Mouse (Mus musculus): ENCODE measurements around the gene Rpl22.

Rpl22 gene

GRCm38 (mm10) chr4:152325574-152326411, at the start of gene Rpl22:
Gene Rpl22 (plus strand): TSS chr4:152325742.
- DNase-seq (ENCODE audit: low spot score) = peak; percentile 96

DNA sequence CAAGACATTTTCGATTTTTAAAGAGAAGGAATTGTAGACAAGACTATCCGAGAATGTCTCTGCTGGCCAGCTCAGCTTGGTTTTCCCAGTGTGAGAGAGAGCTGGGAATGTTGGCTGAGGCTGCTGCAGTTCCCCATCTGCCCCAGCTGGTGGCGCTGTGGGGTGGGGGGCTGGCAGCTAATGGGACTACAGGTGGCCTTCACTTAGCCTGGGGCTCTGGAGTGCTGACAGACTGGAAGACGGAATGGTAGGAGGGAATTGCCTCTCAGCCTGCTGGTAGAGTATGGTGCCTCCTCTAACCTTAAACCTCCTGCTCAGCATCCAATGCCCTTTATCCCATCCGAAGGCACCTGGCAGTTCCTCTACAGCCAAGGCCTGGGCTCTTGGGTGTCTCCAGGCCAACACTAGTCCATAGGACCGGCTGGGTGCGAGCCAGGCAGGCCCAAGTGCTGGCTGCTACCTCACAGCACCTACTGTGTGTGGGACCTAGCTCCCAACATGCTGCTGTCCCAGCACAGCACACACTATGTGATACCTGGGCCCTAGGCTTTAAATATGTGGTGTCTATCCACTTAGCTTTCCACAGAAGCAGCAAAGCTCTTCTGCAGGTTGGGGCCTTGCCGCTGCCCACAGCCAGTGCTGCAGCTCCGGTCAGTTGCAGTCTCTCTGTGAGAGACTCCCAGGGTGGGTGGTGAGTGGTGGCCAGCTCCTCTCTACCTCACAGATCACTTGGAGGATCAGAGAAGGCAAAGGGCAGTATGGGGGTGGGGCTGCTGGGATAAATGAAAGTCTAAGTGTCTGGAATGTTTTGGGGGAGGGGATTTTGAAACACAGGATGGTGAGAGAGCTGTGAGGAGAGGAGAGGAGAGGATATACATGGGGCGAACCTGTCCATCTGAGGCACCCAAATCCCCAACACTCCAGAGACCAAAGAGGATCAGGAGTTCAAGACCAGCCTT, 48.9 kb upstream of the Rpl22 start:
- DNase-seq (ENCODE audit: low spot score) = peak; percentile 73

- DNase-seq (ENCODE audit: low spot score) = no peak
These were observed 47.6 kb upstream of the Rpl22 start for GRCm38 (mm10) chr4:152277916-152278315.

DNA sequence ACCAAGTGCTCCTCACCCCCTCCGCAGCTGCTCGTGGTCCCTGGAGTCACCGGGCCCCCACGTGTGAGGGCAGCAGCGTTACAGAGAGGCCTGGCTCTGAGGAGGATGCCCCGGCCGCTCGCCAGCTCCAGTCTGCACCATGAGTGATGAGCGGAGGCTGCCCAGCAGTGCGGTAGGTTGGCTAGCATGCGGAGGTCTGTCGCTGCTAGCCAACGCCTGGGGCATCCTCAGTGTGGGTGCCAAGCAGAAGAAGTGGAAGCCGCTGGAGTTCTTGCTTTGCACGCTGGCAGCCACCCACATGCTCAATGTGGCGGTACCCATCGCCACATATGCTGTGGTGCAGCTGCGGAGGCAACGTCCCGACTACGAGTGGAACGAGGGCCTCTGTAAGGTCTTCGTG, 46.6 kb upstream of the Rpl22 start:
- DNase-seq (ENCODE audit: low spot score) = no peak

GRCm38 (mm10) chr4:152281601-152282000, 43.9 kb upstream of the Rpl22 start:
- no peak for DNase-seq (ENCODE audit: low spot score)

DNA sequence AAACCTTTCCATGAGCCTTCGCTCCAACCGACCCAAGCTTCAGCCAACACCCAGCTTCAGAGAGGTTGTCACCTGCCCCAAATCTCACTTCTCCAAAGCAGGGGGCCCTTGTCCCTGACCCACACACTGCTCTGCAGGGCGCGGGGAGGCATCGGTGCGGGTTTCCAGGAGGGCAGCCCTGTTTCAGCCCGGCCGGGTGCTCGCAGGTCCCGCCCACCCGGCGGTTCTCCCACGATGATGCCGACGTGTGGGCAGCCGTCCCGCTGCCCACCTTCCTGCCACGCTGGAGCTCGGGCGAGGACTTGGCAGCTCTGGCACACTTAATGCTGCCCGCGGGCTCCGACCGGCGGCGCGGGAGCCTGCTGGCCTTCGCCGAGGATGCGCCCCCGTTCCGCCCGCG, 42.8 kb upstream of the Rpl22 start:
- no peak for DNase-seq (ENCODE audit: low spot score)

DNA sequence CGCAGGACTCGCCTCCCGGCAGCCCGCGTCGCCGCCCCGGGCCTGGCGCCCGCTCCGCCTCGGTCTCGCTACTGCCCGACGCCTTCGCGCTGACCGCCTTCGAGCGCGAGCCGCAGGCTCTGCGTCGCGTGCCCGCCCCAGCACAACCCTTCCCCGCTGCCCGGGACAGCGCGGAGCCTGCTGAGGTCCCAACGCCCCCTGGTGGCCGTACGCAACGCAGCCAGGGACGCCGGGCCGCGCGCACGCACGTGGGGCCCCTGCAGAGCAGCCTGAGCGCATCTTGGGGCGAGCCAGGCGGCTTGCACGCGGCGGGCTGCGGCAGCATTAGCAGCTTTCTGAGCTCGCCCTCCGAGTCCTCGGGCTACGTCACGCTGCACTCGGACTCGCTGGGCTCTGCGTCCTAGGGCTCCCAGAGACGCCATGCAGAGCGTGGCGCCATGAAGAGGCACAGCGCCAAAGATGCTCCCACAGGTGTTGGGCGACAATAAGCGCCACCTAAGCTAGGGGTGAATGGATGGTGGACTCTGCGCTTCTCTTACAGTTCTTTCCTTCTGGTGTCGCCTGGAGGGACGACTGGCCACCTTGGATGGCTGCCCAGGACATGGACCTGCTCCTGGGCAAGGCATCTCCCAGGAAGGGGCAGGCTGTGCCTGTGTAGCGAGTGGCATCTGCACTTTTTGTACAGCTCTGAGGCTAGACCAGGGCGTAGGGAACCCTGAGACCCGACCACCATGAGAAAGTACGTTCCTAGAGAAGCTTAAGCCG, 42.2 kb upstream of the Rpl22 start:
- DNase-seq (ENCODE audit: low spot score) = peak; percentile 73

DNA sequence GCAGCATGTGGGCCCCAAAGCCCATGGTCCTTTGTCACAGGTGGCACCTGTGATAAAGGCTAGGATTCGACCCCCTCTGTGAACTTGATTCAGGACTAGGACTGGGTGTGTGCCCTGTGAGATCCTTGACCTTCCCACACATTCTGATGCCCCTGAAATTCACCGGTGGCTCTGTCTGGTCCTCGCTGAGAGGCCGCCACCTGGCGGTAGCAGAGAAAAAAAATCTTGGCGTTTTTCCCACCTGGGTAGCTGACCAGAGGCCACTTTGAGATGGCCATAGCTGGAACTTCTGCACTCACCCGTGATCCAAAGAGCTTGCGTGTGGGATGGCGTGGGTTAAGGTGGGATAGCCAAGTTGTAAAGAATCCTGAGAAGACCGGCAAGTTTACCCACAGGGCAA, 40.0 kb upstream of the Rpl22 start:
- no peak for DNase-seq (ENCODE audit: low spot score)

- DNase-seq (ENCODE audit: low spot score) = no peak
These were observed 39.4 kb upstream of the Rpl22 start for GRCm38 (mm10) chr4:152286183-152286582.

DNA sequence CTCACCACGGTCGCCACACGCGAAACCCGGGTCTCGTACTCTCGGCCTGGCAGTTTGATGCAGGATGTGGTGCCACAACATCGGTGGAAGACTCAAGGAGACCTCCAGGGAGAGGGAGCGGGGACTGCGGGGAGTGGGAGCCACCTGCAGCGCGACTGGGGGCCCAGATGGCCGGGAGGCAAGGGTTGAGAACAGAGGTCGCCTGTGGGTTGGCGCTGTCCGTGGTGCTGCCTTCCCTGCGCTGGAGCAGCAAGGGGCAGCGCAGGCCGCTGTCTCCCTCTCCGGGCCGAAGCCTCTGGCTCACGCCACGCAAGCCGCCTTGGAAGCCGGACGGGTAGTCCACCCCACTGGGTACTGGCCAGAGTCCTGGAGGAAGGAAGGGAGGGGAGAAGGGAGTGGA, 38.7 kb upstream of the Rpl22 start:
- DNase-seq (ENCODE audit: low spot score) = peak; percentile 48

DNA sequence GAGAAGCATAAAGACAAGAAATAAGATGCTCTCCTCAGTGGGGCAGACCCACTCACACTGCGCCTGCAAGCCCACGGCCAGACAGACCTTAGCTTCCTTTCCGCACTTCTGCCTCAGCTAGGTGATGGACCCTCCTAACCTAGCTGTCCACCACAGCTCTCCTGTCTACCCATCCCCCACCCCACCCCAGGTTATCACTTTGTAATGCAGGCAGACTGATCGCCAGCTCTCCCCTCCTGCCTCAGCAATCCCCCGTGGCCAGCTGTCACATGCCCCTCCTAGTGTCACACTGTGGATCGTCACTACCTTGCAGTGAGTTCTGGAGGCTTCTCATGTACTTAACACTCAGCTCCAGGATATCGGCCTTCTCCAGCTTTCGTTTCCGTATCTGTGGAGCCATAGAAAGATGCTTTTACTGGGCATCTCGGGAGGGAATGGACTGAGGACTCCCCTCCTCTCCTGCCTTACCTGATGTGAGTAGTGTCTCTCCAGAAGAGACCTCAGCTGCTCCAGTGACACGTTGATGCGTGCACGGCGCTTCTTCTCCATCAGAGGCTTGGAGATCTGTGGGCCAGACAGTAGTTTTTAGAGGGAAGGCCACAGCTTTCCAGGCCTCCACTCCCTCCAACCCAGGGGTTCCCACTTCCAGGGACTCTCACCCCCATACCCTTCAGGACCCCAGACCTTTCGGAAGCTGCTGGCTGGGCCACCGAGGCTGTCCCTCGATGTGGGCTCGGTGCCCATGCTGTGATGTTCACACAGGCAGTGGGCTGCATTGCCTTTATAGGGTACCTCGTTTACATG, 38.0 kb upstream of the Rpl22 start:
- no peak for DNase-seq (ENCODE audit: low spot score)

DNA sequence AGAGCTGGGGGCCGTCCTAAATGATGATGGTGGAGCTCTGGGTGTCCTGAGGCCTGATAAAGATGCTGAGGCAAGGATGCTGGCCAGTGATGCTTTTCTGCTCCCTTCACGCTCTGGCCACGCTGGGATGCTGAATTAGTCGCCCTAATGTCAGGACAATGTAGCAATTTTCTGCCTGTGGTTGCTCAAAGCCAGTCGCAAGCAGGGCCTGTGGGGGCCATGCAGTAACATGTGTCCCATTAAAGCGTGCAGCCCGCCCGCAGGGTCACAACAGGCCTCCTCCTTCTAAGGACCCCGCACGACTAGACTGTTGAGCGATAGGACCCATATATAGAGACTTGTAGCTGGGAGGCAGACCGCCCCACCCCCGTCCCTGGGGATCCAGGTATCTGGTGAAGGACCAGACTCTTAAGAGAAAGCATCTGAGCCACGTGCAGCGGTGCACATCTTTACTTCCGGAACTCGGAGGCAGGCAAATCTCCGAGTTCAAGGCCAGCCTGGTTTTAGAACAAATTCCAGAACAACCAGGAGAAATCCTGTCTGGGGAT, 37.1 kb upstream of the Rpl22 start:
- DNase-seq (ENCODE audit: low spot score) = no peak

DNA sequence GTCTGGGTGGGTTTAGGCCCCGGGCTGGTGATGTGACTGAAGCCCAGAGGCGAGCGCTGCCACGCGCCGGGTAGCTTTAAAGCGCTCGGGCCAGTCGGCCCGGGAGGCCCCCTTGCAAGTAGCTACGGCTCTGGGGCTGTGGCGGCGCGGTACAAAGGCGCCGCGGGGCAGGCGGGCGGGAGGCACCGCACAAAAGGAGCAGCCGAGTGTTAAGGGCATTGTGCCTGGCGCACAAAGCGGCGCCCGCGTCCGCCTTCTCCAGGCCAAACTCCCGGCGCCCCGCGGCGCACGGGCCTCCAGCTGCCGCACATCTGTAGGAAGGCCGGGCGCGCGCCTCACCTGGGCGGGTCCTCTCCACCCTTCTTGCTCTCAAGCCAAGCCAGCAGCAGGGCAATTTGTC, 35.2 kb upstream of the Rpl22 start:
- DNase-seq (ENCODE audit: low spot score) = no peak

GRCm38 (mm10) chr4:152290991-152291390, 34.6 kb upstream of the Rpl22 start:
- no peak for DNase-seq (ENCODE audit: low spot score)

GRCm38 (mm10) chr4:152291562-152291961, 34.0 kb upstream of the Rpl22 start, which contains the start of gene Hes3:
Gene Hes3 (minus strand): TSS chr4:152291662.
- no peak for DNase-seq (ENCODE audit: low spot score)

DNA sequence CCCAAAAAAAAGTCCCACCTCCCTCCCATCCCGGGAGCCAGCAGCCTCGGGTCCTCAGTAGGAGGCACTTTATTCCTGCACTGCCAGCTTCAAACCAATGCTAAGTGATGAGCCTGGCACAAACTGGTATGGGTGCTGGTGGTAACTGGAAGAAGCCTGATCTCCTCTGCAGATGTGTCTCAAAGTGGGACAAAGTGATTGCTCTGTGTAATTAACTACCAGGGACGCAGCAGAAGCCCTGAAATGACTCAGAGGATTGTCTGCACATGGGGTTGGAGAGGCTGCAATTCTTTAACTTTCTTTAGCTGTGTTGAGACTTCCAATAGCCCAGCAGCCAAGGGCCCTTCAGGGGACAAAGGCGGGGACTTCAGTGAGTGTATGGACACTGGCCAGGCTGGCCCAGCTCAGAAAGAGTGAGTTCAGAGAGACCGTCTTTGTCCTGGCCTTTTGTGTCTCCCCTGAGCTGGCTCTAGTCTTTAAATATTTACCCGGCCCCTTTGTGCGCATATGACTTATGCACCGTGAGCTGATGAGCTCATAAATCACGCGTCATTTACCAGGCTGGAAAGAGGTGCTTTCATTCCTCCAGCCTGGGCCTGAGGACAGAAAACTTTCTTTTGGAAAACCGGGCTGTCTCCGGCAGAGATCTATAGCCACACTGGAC, 33.3 kb upstream of the Rpl22 start:
- DNase-seq (ENCODE audit: low spot score) = no peak

GRCm38 (mm10) chr4:152294188-152294929, 31.2 kb upstream of the Rpl22 start:
- DNase-seq (ENCODE audit: low spot score) = no peak

DNA sequence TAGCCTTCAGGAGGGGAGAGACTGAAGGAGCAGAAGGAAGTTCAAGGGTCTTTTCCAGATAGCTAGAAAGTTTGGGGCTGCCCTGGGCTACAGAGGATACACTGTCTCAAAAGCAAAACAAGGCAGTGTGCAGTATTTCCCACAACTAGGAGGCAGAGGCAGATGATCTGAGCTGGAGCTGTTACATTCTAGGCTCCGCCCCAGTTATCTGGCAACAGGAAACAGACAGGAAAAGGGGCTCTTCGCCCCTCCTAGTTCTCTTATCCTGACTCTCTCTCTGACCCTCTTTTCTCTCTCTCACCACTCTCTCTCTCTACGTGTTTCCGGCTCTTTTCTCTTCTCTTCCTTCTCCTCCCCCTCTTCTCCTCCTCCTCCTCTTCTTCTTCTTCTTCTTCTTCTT, 29.6 kb upstream of the Rpl22 start:
- DNase-seq (ENCODE audit: low spot score) = no peak

- no peak for DNase-seq (ENCODE audit: low spot score)
These were observed 29.2 kb upstream of the Rpl22 start for GRCm38 (mm10) chr4:152296371-152296770.
